Mouse (Mus musculus) left cerebral cortex, postnatal 25 days (tissue): ENCODE results near the gene Hpca. TPM values are rescaled to one million over a fixed set of nuclear protein-coding genes. Genes with fewer than 3 reads are reported as not detected.

ENCODE experiments used
- DNase-seq, 2 experiments: peaks; one replicate each; pipeline ENCODE4 v3.0.0; 2022; ENCODE audit warnings: low spot score in 2 of 2, mixed read lengths in 1 of 2
- intact Hi-C: fragments of 180-260 bp; cut with DNase I; formaldehyde crosslinking; loops from one replicate; pipeline ENCODE4 v1.15.1; 2025
- total RNA-seq, 2 experiments: library from RNA; stranded (reverse); gene quantifications; 2 replicates each; pipeline ENCODE4 v1.2.3; 2021

The Hpca gene
- 100 to 1,000 TPM; 621 to 724 TPM for total RNA-seq

DNA sequence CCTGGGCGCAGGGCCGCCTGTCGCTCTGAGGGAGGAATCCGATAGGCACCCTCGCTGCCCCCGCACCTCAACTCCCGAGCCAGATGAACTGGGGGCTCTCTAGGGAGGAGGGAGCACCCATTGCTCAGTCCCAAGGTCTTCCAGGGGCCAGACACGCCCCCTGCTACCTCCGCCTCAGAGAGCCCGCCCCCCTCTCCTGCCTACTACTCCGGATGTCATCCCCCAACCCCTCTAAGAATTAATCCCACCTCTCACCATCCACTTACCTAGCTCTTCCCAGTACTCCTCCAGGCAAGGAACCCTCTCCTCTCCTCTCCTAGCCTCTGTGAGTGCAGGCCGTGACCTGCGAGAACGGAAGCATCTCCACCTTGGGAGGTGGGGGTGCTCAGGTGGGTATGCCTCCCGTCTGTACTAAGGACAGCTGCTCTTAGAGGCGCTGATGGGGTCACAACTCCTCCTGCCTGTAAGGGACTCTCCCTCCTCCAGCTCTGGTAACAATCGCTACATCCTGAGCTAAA is at the start of gene Hpca:
Hpca (minus strand) TSS at position 468 of the 518 bp plus-strand sequence.
- intact Hi-C loops: loop anchor here (2.0 kb wide), 1 partner anchor 23 kb away; no protein-coding TSS in a partner anchor

DNA sequence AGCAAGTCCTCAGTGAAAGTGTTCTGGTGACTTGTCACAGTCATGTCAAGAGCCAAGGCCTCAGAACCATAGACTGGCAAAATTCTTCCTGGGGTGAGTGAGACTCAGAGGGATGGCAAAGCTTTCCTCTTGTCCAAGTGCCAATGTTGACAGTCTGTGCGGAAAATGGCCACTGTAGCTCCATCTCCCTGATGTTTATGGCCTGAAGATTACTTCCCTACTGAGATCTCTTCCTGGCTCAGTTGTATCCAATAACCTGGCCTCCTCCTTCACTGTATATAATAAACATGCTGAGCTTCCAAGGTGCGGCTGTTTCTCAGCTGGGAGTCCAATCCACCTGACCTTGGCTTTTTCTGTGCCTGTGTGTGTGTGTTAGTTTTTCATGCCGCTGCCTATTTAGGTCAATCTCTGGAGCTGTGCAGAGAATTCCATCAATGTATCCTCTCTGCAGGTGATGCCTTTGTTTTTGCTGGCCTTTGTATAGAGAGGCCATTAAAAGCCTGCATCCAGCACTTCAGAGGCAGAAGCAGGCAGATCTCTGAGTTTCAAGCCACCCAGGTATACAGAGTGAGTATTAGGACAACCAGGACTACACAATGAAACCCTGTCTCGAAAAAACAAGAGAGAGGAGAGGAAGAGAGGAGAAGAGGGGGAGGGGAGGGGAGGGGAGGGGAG is 39.9 kb upstream of the Hpca start:
- intact Hi-C loops: no loop called here

More for the DNA sequence above, at the start of gene Hpca:
- no peak for DNase-seq

DNA sequence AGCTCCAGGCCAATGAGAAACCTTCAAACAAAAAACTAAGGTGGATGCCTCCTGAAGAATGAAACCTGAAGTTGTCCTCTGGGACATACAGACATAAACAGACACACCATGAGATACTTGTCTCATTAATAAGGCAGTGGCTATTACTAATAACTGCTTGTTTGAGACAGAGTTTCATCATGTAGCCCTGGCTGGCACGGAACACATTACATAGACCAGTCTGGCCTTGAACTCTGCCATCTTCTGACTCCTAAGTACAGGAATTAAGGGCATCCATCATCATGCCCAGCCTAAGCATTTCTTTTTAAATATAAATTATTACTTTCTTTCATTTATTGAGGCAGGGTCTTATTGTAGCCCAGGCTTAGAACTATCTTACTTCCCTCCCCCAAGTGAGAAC is 39.2 kb upstream of the Hpca start:
- intact Hi-C loops: no loop called here
- DNase-seq: no peak

More for the DNA sequence above, 39.9 kb upstream of the Hpca start:
- DNase-seq: no peak

DNA sequence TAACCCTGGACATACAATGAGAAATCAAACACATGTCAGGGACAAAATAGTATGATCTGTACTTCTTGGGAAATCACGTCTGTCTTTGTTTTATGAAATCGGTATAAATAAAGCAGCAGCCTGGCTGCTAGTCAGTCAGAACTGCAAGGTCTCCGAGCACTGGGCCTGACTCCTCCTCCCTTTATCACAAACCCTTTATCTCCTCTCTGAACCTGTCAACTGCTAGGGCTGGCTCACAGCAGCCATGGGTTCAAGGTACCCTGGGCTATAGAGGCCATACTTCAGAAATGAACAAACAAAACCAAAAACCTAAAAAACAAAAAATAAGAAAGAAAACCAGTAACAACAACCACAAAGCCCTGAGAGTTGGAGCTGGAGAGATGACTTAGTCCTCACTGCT is 36.7 kb upstream of the Hpca start:
- intact Hi-C loops: no loop called here
- no peak for DNase-seq

DNA sequence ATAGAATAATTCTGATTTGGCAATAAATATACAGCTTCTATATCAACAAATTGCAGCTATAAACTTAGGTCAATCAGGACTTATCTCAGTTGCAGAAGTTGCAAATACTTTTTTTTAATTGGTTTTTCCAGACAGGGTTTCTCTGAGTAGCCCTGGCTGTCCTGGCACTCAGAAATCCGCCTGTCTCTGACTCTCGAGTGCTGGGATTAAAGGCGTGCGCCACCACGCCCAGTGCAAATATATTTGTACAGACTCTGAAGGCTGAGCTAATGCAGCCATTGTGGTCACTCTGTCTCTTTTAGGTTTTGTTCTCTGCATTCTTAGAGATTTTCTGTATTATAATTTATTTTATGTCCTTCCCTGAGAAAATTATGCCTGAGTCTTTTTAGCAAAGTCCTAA is 35.7 kb upstream of the Hpca start:
- DNase-seq: no peak
- intact Hi-C loops: no loop called here

DNA sequence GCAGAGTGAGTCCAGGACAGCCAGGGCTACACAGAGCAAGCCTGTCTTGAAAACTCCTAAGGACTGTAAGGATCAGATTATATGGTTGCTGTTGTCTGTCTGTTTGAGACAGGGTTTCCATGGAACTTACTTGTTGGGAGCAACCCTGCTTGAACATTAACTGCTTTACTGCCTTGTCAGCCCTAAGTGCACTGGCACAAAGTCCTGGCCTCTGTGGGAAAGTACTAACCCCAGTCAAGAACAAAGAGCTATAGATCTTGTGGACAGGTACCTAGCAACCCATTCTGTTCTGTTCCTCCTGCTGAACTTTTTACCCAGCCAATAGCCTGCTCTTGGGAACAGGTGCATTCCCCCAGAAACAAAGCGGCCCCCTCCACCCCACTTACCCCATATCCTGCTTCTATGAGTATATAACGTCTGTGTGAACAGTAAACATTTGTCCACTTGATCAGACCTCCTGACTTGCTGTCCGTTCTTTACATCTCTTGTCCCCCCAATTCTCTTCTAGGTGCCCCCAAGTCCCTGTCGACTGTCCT is 29.5 kb upstream of the Hpca start:
- intact Hi-C loops: no loop called here
- DNase-seq: no peak

DNA sequence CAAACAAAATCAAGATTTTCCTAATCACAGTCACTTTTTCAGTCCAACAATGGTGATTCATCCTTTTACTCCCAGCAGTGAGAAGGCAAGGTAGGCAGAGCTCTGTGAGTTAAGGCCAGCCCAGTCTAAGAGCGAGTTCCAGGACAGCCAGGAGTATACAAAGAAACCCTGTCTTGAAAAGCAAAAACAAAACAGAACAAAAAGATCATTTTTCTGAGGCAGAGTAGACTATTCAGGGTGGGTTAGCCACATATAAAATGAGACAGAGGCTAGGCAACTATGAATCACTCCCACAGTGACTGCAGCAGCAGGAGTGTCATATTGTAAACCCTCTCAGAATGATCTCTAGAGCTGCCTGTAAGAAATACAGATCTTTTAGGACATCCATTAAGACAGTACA is 27.5 kb upstream of the Hpca start:
- intact Hi-C loops: no loop called here
- DNase-seq: no peak

DNA sequence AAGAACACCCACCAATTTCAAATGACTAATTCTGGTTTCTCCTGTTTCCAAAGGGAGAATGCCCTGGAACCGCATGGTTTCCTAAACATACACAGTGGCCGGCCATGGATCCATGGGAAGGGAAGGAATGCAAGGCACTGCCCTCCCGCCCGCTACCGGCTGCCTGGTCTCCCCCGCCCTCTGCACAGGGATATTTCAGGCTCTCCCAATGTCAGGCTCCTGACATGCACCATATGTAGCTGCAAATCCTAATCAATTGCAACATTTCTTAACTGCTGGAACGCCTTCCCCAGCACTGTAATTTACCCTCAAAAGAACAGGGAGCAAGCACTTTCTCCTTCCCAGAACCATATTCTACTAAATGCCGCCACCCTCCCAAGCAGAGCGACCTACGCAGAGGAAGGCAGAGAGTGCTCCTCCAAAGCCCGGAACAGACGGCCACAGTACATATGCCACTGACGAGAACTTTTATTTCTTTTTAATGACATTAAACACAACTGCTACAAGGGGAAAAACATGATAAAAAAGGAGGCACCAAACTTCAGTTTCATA is 25.8 kb upstream of the Hpca start:
- intact Hi-C loops: no loop called here
- DNase-seq: no peak

DNA sequence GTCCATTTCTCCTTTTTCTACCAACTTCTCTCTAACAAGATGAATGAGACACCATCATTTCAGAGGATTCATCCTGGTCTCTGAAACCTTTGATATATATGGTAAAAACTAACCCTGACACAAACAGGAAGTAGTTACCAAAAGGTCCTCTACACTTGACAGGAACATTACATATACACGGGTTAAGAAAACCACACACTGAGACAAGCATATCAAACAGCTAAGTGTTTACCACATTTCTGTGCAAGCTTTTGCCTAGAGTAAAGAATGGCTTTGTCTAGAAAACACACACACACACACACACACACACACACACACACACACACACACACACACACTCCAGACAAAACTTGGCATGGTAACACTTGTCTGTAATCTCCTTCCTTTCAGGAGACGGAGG is 24.6 kb upstream of the Hpca start:
- intact Hi-C loops: no loop called here
- DNase-seq: no peak

DNA sequence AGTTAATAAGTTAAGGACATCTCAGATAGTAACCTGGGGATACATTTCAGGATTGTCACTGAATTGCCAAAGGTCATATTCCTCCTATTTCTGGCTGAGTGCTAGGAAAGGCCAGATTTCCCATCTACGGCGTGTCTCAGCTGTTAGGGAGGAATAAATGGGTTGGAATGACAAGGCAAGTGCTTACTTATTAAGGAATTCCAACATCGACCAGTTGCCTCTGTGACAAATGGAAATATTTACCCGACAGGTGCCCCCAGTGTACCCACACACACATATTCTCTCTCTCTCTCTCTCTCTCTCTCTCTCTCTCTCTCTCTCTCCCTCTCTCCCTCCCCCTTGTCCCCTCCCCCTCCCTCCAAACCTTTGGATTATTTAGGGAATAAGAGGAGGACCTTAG is 24.1 kb upstream of the Hpca start:
- intact Hi-C loops: loop anchor here (2.0 kb wide), 1 partner anchor 23 kb away; the partner anchor contains the start of gene Hpca
- no peak for DNase-seq

DNA sequence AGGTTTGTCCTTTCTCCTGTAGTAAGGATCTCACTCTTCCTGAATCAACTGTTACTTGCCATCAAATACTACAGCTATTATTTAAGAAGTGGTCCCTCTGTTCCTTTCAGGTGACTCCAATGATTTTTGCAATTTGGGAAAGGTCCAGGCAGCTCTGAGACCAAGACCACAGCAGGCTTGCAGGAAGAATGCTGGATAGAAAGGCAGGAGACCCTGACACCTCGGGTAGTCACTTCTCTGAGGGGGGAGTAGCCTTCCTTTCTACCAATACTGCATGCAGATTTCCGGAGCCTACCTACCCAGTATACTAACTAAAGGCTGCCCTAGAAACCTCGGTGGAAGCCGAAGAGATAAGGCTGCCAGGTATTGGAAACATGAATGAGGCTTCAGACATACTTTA is 23.6 kb upstream of the Hpca start:
- intact Hi-C loops: loop anchor here (2.0 kb wide), 1 partner anchor 23 kb away; the partner anchor contains the start of gene Hpca

DNA sequence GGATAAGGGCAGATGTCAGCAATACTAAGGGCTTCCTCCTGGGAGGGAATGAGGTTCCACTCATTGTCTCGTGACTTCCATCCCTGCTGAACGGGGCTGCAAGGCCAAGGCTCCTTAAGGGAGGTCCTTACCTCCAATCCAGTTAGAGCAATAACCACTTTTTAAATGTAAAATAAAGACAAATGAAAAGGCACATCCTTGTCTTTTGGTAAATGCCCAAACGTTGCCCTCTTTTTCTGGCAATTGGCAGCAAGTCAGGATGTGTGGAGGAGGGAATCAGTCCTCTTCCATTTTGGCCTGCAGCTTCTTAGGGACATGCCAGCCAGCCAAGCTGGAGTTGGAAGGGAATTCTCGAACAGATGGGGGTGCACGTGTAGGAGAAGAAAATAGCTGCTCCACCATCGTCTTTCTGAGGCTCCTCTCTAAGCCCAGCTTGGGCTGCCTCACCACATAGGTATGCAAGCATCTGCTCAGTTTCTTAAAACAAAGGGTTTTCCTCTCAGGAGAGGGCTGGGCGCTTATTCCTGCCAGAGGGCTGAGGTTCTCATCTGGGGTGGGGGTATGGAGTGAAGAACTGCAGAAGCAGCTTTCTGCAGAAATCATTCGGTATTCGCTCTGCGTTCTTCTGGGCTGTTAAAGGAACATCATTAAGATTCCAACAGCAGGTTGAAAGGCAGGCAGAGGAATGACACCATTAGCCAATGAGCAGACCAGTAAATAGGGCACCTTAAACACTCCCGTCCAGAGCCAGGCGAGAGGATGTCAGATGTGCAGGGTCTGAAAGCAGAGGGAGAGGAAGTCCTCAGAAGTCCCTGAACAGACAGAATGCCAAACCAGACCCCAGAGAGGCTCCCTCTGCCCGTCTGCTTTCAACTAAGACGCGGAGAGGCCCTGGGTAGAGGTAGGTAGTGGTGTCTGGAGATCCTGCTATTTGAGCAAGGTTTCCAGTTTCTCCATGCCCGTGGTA is 22.8 kb upstream of the Hpca start:
- intact Hi-C loops: loop anchor here (2.0 kb wide), 1 partner anchor 22 kb away; the partner anchor contains the start of gene Hpca
- peak; percentile 85 to 98 for DNase-seq

More for the DNA sequence above, 23.6 kb upstream of the Hpca start:
- no peak for DNase-seq

DNA sequence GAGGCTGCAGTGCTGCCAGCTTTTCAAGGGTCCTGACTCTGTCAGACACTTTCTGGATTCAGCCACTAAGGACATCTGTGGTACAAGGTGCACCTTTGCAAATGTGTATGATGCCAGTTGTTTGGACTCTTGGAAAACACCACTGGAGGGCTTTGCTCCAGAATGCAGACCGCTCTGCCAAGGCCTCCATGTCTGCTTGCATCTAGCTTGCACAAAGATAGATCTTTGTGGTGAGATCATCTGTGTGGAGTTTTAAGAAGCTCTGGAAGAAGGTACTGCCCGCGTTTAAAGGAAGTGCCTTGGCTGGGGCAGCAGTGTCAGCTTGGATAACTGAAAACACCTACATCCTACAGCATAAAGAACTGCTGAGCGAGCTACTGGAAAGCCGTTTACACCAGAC is 21.7 kb upstream of the Hpca start:
- intact Hi-C loops: no loop called here
- peak in 1 of 2 experiments; percentile 62 for DNase-seq

DNA sequence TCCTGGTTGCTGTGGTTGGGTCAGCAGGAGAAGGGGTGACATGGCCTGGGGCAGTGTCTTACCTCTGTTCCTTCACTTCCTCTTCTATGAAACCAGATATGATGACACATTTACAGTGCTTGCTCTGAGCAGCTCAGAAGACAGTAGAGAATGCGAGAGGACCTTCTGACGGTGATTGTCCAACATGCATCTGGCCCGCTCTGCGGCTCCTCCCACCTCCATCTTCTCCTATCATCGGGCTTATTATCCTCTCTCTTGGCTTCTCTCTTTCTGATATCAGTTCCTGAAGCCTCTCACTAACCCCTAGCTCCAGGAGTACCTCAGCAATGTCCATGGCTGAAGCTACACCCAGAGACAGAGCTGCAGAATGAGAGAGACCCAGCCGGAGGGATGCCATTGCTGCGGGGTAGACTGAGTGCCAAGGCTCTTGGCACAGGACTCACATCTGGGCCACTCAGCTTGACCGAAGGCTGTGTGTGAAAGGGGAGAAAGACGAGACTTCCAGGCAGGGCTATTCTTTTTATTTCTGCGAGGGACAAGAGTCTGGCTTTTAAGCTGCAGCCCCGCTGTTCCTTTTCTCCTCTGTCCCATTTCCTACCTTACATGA is 20.7 kb upstream of the Hpca start:
- DNase-seq: no peak
- intact Hi-C loops: no loop called here

DNA sequence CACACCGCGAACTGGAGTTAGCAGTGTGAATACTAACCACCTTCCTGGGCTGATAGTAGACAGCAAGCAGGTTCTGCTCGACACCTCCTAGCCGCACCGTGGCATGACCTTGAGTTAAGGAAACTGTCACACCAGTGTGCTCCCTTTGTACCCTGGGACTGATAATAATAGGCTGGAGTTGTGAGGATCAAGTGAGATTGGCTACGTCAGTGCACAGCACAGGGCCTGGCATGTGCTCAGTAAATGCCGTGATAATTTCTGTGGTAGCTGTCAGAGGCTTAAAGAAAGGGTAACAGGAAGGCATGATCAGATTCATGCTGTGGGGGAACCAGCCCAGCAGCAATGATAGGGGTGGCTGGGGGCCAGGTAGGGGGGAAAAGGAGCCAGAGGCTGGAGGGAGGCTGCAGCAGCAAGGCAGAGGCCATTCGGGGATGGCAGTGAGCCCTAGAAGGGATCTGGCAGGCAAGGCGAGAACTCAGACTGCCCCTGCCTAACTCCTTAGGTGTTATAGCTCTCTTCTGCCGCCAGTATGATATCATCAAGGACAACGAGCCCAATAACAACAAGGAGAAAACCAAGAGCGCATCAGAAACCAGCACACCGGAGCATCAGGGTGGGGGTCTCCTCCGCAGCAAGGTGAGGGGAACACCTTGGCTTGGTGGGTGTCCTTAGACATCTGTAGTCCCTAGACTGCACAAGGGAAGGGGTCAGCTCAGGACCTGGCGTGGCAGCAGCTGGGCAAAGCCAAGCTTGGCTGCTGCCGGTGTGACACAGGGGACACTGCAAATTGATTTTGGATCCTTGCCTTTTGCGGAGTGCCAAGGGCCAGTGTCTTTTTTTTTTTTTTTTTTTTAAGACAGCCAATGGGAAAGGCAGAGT is 20.0 kb upstream of the Hpca start:
- DNase-seq: no peak
- intact Hi-C loops: no loop called here

DNA sequence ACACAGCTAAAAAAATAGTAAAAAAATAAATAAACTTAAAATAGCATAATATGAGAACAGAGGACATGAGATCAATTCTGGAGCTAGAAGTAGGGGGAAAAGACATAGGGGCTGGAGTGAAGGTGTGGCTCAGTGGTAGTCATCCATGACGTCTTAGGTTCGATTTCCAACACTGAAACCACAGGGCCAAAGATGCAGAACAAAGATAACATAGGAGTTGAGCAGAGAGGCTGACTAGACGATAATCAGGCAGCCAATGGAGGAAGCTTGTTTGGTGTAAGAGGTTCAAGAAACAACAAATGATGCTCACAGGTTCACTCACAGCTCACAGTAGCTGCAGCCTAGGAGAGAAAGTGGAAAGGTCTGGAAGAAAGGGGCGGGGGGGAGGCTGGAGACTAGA is 19.0 kb upstream of the Hpca start:
- DNase-seq: no peak
- intact Hi-C loops: no loop called here

DNA sequence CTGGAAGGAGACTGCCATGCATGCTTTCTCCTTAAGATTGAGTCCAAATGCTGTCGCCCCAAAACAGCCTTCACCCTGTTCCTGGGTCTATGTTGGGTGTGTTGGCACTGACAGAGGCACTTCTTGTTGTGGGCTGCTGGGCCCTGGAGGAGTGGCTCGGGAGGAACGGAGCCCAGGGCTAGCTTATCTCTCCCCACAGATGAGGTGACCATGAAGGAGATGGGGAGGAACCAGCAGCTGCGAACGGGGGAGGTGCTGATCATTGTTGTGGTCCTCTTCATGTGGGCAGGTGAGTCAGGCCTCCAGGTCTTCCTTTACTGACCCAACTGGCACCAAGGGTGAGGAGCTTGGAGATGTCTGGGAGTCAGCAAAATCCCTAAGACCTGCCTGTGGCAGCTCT is 17.8 kb upstream of the Hpca start:
- intact Hi-C loops: loop anchor here (10.0 kb wide), 2 partner anchors 135 to 315 kb away; no protein-coding TSS in a partner anchor
- no peak for DNase-seq
